Comparison of ENCODE assay signal across 21 mouse cellular contexts in genomic region chr1:54944648-54945047, GRCm38 (mm10). TPM values are rescaled to one million over a fixed set of nuclear protein-coding genes. Genes with fewer than 3 reads are reported as not detected.
A peak's percentile ranks its signal among the peaks of the same experiment; 100 is the strongest.
DNase-seq lines count a peak whose midpoint lies in the region; ATAC-seq and TF ChIP-seq lines count a peak whose summit lies in the region.
"Had no signal": no experiment of that assay in that cellular context is flagged by ENCODE, and none has a peak within 500 bp of the region (broad histone marks: within the 10 kb centered on the region; RNA-seq: fewer than 3 reads in every experiment).

No protein-coding gene starts in this region.

- H3K4me3 ChIP-seq in embryonic facial prominence, embryonic 14.5 days (ENCODE audit: low read depth, low read length): no peak overlapping the region
- no peak overlapping the region for H3K4me3 ChIP-seq in cerebellum, adult 2 months (replicated peaks; ENCODE audit: insufficient read depth, low read depth, low read length)
- H3K4me3 ChIP-seq: erythroblast, embryonic 14.5 days; forebrain, embryonic 13.5 days; gastrocnemius, adult 2 months; hindbrain, embryonic 12.5 days; left cerebral cortex, adult 2 months; midbrain, embryonic 12.5 days had no signal

- ATAC-seq in embryonic facial prominence, embryonic 14.5 days (ENCODE audit: low read depth): no peak
- peak; percentile 78 for ATAC-seq in monocyte, adult 5-6 weeks (replicated peaks; ENCODE audit: insufficient number of reproducible peaks, low FRiP score, low TSS enrichment, poor library complexity, severe bottlenecking)
- ATAC-seq in activated CD4-positive, CD25-positive, alpha-beta regulatory T cell, adult 4 months: no peak
- ATAC-seq: forebrain, embryonic 13.5 days had no signal

- WGBS in embryonic facial prominence, embryonic 14.5 days: 34% methylated on average over 3 of the region's 3 CpGs
- WGBS in cerebellum, adult 2 months: 58% methylated on average over 3 of the region's 3 CpGs

- H3K9ac ChIP-seq in embryonic facial prominence, embryonic 14.5 days (ENCODE audit: low read depth, low read length): no peak overlapping the region
- H3K9ac ChIP-seq: forebrain, embryonic 13.5 days; hindbrain, embryonic 12.5 days; midbrain, embryonic 12.5 days had no signal

- peaks cover 6% of the 10 kb centered on the region for H3K4me1 ChIP-seq in embryonic facial prominence, embryonic 14.5 days (ENCODE audit: control insufficient read depth, insufficient read depth, low read length)
- H3K4me1 ChIP-seq in cerebellum, adult 2 months (ENCODE audit: control insufficient read depth, insufficient read depth, low read length): no peaks in the 10 kb centered on the region
- H3K4me1 ChIP-seq: forebrain, embryonic 13.5 days; hindbrain, embryonic 12.5 days; midbrain, embryonic 12.5 days had no signal

- peak overlapping the region; percentile 28; the same call in 1 of the 2 replicates for H3K27ac ChIP-seq in embryonic facial prominence, embryonic 14.5 days (replicated peaks; ENCODE audit: low read depth, low read length)
- H3K27ac ChIP-seq in cerebellum, adult 2 months (ENCODE audit: insufficient read depth, low read length): no peak overlapping the region
- H3K27ac ChIP-seq: forebrain, embryonic 13.5 days; gastrocnemius, adult 2 months; hindbrain, embryonic 12.5 days; left cerebral cortex, adult 2 months; midbrain, embryonic 12.5 days had no signal

- no peaks in the 10 kb centered on the region for H3K9me3 ChIP-seq in embryonic facial prominence, embryonic 14.5 days (ENCODE audit: control insufficient read depth, low read length)
- H3K9me3 ChIP-seq: forebrain, embryonic 13.5 days; hindbrain, embryonic 12.5 days; midbrain, embryonic 12.5 days had no signal

- TF ChIP-seq POLR2A in cerebellum, adult 2 months (IDR thresholded peaks at IDR 0.05; ENCODE audit: borderline replicate concordance, insufficient read depth, low read length): no peak

- no peak for TF ChIP-seq CTCF in cerebellum, adult 2 months (IDR thresholded peaks at IDR 0.05; ENCODE audit: borderline replicate concordance, insufficient read depth, low read depth, low read length)

- H3K27me3 ChIP-seq in embryonic facial prominence, embryonic 14.5 days (replicated peaks; ENCODE audit: control insufficient read depth, insufficient read depth, low read length): no peaks in the 10 kb centered on the region
- H3K27me3 ChIP-seq in cerebellum, adult 2 months (ENCODE audit: control insufficient read depth, insufficient read depth, low read length): no peaks in the 10 kb centered on the region
- H3K27me3 ChIP-seq: forebrain, embryonic 13.5 days; hindbrain, embryonic 12.5 days; midbrain, embryonic 12.5 days had no signal

- H3K36me3 ChIP-seq in embryonic facial prominence, embryonic 14.5 days (ENCODE audit: control insufficient read depth, insufficient read depth, low read length): no peaks in the 10 kb centered on the region
- H3K36me3 ChIP-seq: hindbrain, embryonic 12.5 days; midbrain, embryonic 12.5 days had no signal

- H3K4me2 ChIP-seq in embryonic facial prominence, embryonic 14.5 days (ENCODE audit: low read depth, low read length): no peak overlapping the region
- H3K4me2 ChIP-seq: forebrain, embryonic 13.5 days; heart, embryonic 11.5 days; hindbrain, embryonic 12.5 days; midbrain, embryonic 12.5 days had no signal

- peak; percentile 26 for DNase-seq in A20 (ENCODE audit: low read depth, low spot score)
- DNase-seq in B cell, adult 2 months: peak; percentile 10 to 14
- DNase-seq in embryonic facial prominence, embryonic 14.5 days (ENCODE audit: low spot score): peak; percentile 81
- DNase-seq in kidney, adult 11 months: no peak
- DNase-seq in cerebellum, adult 2 months: no peak
- DNase-seq: adrenal gland, adult 8-10 months; cerebellum, adult 18-20 months; cerebellum, postnatal 25 days; gastrocnemius, adult 2 months; kidney, adult 18-20 months; layer of hippocampus, adult 9-11 months; spleen, adult 18-20 months; thymus, postnatal 14 days had no signal

RNA-seq across cellular contexts. Expression of gene Ankrd44, which starts 18.5 kb away (rescaled TPM):
- polyA plus RNA-seq in embryonic facial prominence, embryonic 14.5 days (2014; fragmentation: Nextera tagmentation; extraction: Ambion mirVana): 24.8 and 28.9 TPM in 2 replicates
- total RNA-seq in monocyte, adult 5-6 weeks (2017): 321 to 541 TPM (median 341 TPM) in 3 replicates
- 100 to 1,000 TPM; 157 to 185 TPM for polyA plus RNA-seq in activated CD4-positive, CD25-positive, alpha-beta regulatory T cell, adult 4 months (2017; shearing (Covaris generic))
- polyA plus RNA-seq in cerebellum, adult 2 months (2012; rRNA removed): 18.6 and 19.4 TPM in 2 replicates

Comparison
In these comparisons a context has a peak if more than half of its experiments do, and no peak if none do; other contexts are left out.
1. DNase-seq: peak in A20 (single experiment), B cell, adult 2 months (2 of 2) and embryonic facial prominence, embryonic 14.5 days (single experiment); none in kidney, adult 11 months (single experiment) and cerebellum, adult 2 months (0 of 2).